Mouse (Mus musculus): Measurements from ENCODE around the gene Kmt2a. TPM values are rescaled to one million over a fixed set of nuclear protein-coding genes. Genes with fewer than 3 reads are reported as not detected.

Kmt2a gene
- polyA plus RNA-seq, 1 experiment from 2014 or later: 11.7 TPM

Other genes with a start within 250 kb of the Kmt2a start
- not detected in 2 replicates for gene Treh, start 208.1 kb downstream of the Kmt2a start, polyA plus RNA-seq (2015; fragmentation: Nextera tagmentation; extraction: Ambion mirVana)
- 26.4 and 28.1 TPM in 2 replicates for gene Phldb1, start 146.1 kb downstream of the Kmt2a start, polyA plus RNA-seq (2015; fragmentation: Nextera tagmentation; extraction: Ambion mirVana)
- 190 and 201 TPM in 2 replicates for gene Arcn1, start 113.5 kb downstream of the Kmt2a start, polyA plus RNA-seq (2015; fragmentation: Nextera tagmentation; extraction: Ambion mirVana)
- 99.1 and 112 TPM in 2 replicates for gene Ift46, start 113.4 kb downstream of the Kmt2a start, polyA plus RNA-seq (2015; fragmentation: Nextera tagmentation; extraction: Ambion mirVana)
- 0.89 and 1.2 TPM in 2 replicates for gene Tmem25, start 82.0 kb downstream of the Kmt2a start, polyA plus RNA-seq (2015; fragmentation: Nextera tagmentation; extraction: Ambion mirVana)
- 0.84 and 3.5 TPM in 2 replicates for gene Ttc36, start 78.2 kb downstream of the Kmt2a start, polyA plus RNA-seq (2015; fragmentation: Nextera tagmentation; extraction: Ambion mirVana)
- gene Atp5l, start 39.4 kb upstream of the Kmt2a start, polyA plus RNA-seq (2015; fragmentation: Nextera tagmentation; extraction: Ambion mirVana): 641 and 656 TPM in 2 replicates
- 26.3 and 28.3 TPM in 2 replicates for gene Ube4a, start 84.3 kb upstream of the Kmt2a start, polyA plus RNA-seq (2015; fragmentation: Nextera tagmentation; extraction: Ambion mirVana)
- gene Cd3g, start 99.1 kb upstream of the Kmt2a start, polyA plus RNA-seq (2015; fragmentation: Nextera tagmentation; extraction: Ambion mirVana): 6.2 and 16.7 TPM in 2 replicates
- gene Cd3d, start 100.5 kb upstream of the Kmt2a start, polyA plus RNA-seq (2015; fragmentation: Nextera tagmentation; extraction: Ambion mirVana): 2.4 and 6.5 TPM in 2 replicates
- gene Cd3e, start 128.3 kb upstream of the Kmt2a start, polyA plus RNA-seq (2015; fragmentation: Nextera tagmentation; extraction: Ambion mirVana): 5.5 and 9.4 TPM in 2 replicates
- gene Mpzl2, start 158.5 kb upstream of the Kmt2a start, polyA plus RNA-seq (2015; fragmentation: Nextera tagmentation; extraction: Ambion mirVana): 14.2 and 15.9 TPM in 2 replicates
- 2.2 and 3.0 TPM in 2 replicates for gene Mpzl3, start 173.9 kb upstream of the Kmt2a start, polyA plus RNA-seq (2015; fragmentation: Nextera tagmentation; extraction: Ambion mirVana)
- gene Jaml, start 197.9 kb upstream of the Kmt2a start, polyA plus RNA-seq (2015; fragmentation: Nextera tagmentation; extraction: Ambion mirVana): 0.45 and 0.60 TPM in 2 replicates
- 2.7 and 3.0 TPM in 2 replicates for gene Scn2b, start 236.5 kb upstream of the Kmt2a start, polyA plus RNA-seq (2015; fragmentation: Nextera tagmentation; extraction: Ambion mirVana)

All from lung, embryonic 16.5 days (tissue).